Mouse (Mus musculus) heart, embryonic 15.5 days (tissue): Measurements from ENCODE around the gene Fbxo9. TPM values are rescaled to one million over a fixed set of nuclear protein-coding genes. Genes with fewer than 3 reads are reported as not detected.
"Not testable (repeated sequence)": the region's sequence is repeated elsewhere in the genome, so short reads cannot be mapped to it uniquely, and the experiment has no call there.

Source experiments
- ATAC-seq: fragments of 200-750 bp; cut with Nextera tagmentation; replicated peaks from 2 replicates; pipeline ENCODE4 v1.8.0; 2017; ENCODE audit warnings: low read depth, moderate TSS enrichment; ENCODE audit not compliant: insufficient number of reproducible peaks, insufficient read depth, low FRiP score
- H3K27ac ChIP-seq: fragments of 300-500 bp; sonication (generic); 2 replicates; pipeline ENCODE4 v1.5.1; 2015; ENCODE audit warnings: mild to moderate bottlenecking, inconsistent platforms
- H3K27me3 ChIP-seq: fragments of 300-500 bp; sonication (generic); 2 replicates; pipeline ENCODE4 v1.6.1; 2015; ENCODE audit warnings: inconsistent platforms
- H3K36me3 ChIP-seq: fragments of 300-500 bp; sonication (generic); 2 replicates; pipeline ENCODE4 v1.6.1; 2015; ENCODE audit warnings: mild to moderate bottlenecking, inconsistent platforms
- H3K4me1 ChIP-seq: fragments of 300-500 bp; sonication (generic); replicated peaks from 2 replicates; pipeline ENCODE4 v1.6.1; 2015; ENCODE audit warnings: inconsistent platforms
- H3K4me2 ChIP-seq: fragments of 300-500 bp; sonication (generic); 2 replicates; pipeline ENCODE4 v1.6.1; 2015; ENCODE audit warnings: inconsistent platforms, mild to moderate bottlenecking, moderate library complexity
- H3K4me3 ChIP-seq: fragments of 300-500 bp; sonication (generic); 2 replicates; pipeline ENCODE4 v1.5.1; 2015; ENCODE audit warnings: mild to moderate bottlenecking, inconsistent platforms
- H3K9ac ChIP-seq: fragments of 300-500 bp; sonication (generic); 2 replicates; pipeline ENCODE4 v1.6.1; 2015; ENCODE audit warnings: mild to moderate bottlenecking, inconsistent platforms
- H3K9me3 ChIP-seq: fragments of 300-500 bp; sonication (generic); replicated peaks from 2 replicates; pipeline ENCODE4 v1.6.1; 2016; ENCODE audit warnings: inconsistent platforms
- WGBS: fragments of 180-500 bp; shearing (Covaris S2); methylation state at CpG from one replicate; pipeline ENCODE4 v1.1.7; 2015; ENCODE audit warnings: mixed read lengths; 5-methylcytosine and 5-hydroxymethylcytosine counted together
- polyA plus RNA-seq: library from polyadenylated mRNA; unstranded; fragments of >200 nt; fragmentation: Nextera tagmentation; extraction: Ambion mirVana; gene quantifications from 2 replicates; pipeline ENCODE4 v1.2.1, GENCODE M21; 2015

The Fbxo9 gene
- polyA plus RNA-seq, 1 experiment from 2014 or later = 42.4 TPM

DNA sequence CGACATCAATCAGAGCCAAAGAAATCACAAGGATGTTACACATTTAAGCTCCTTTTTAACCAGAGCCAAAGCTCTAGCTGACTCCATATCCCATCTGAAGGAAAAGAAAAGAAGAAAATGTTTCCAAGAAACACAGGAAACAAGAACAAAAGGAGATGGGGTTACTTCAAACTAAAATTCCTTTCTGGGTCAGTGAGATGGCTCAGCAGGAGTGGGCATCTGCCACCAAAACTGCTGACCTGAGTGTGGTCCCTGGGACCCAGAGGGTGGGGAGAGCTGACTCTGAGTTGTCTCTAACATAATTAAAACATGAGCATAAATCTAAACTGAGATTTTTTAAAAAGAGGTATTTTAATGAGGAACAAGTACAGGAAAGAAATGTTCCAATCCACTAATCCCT is 19.0 kb downstream of the Fbxo9 start:
- peaks cover 14% of the 10 kb centered on the region for H3K4me1 ChIP-seq
- no peak overlapping the region for H3K4me2 ChIP-seq
- H3K27ac ChIP-seq = no peak overlapping the region
- no peaks in the 10 kb centered on the region for H3K9me3 ChIP-seq
- no peak for ATAC-seq
- WGBS = 87% methylated on average over 1 of the region's 1 CpGs
- no peak overlapping the region for H3K4me3 ChIP-seq
- H3K9ac ChIP-seq = no peak overlapping the region
- H3K27me3 ChIP-seq = no peaks in the 10 kb centered on the region
- H3K36me3 ChIP-seq = peaks cover 50% of the 10 kb centered on the region

DNA sequence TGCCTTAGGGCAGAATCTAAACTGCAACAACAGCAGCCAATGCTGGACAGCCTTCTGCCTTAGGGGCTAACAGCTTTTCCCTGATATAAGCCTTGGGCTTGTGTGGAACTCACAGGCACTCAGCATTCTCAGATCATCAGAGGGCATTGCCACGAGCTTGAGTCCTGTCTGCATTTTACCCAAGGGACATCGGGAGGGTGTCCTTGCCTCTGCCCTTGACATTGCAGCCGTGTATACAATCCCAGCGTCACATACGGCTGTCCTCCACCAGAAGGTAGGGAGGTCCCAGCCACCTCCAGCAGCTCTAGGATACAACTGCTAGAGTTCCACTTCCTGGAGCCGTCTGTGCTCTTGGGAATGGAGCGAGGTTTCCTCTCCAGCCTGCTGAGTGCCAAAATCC is 19.9 kb downstream of the Fbxo9 start:
- Histone ChIP-seq H3K4me1 (peaks cover 14% of the 10 kb centered on the region), H3K36me3 (peaks cover 55% of the 10 kb centered on the region), H3K4me3 (no peak overlapping the region), H3K9me3 (no peaks in the 10 kb centered on the region), H3K9ac (no peak overlapping the region), H3K27me3 (no peaks in the 10 kb centered on the region), H3K27ac (peak overlapping the region; percentile 75), H3K4me2 (no peak overlapping the region)
- ATAC-seq = peak; percentile 67
- 41% methylated on average over 7 of the region's 7 CpGs for WGBS

DNA sequence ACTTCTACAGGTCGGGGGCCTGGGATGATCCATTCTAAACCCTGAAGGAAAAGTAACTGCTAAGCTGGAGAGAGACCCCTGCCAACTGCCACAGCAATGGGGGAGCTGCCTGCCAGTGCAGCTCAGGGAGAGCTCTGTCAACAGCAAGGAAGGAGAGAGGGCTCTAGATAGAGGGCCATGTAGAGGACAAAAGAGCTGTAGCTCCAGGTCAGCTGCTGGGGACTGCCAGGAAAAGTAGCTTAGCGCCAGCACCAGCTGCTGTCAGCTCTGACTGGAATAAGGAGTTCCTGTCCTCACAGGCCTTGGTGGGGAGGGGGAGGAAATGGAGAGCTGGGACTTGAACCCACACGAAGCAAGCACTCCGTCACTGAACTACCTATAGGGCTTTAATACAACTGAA is 20.3 kb downstream of the Fbxo9 start:
- Histone ChIP-seq H3K4me3 (no peak overlapping the region), H3K9me3 (no peaks in the 10 kb centered on the region), H3K27me3 (no peaks in the 10 kb centered on the region), H3K36me3 (peaks cover 57% of the 10 kb centered on the region), H3K4me1 (peaks cover 14% of the 10 kb centered on the region), H3K9ac (no peak overlapping the region), H3K27ac (peak overlapping the region; percentile 75), H3K4me2 (no peak overlapping the region)
- WGBS = 54% methylated on average over 4 of the region's 4 CpGs
- ATAC-seq = peak; percentile 69; the same call in 1 of the 2 replicates

DNA sequence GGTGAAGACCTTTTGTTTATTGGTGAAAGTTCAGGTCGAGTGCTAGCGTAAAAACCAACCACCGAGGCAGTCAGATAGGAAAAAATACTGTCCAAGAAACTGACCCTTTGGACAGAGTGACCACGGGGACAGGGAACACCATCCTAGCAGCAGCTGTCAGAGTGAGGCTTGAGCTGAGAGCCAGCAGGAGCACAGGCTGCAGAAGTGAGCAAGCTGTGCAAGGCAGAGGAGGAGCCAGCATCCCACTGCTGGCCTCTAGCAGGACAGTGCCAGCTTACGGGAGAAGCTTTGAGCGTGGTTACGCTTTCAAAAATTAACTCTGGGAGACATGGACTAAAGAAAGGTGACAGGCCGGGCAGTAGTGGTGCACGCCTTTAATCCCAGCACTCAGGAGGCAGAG is 21.1 kb downstream of the Fbxo9 start:
- peaks cover 55% of the 10 kb centered on the region for H3K36me3 ChIP-seq
- ATAC-seq = no peak
- no peaks in the 10 kb centered on the region for H3K27me3 ChIP-seq
- H3K9me3 ChIP-seq = no peaks in the 10 kb centered on the region
- H3K4me2 ChIP-seq = no peak overlapping the region
- H3K9ac ChIP-seq = no peak overlapping the region
- peaks cover 14% of the 10 kb centered on the region for H3K4me1 ChIP-seq
- no peak overlapping the region for H3K4me3 ChIP-seq
- no peak overlapping the region for H3K27ac ChIP-seq
- 86% methylated on average over 9 of the region's 9 CpGs for WGBS

DNA sequence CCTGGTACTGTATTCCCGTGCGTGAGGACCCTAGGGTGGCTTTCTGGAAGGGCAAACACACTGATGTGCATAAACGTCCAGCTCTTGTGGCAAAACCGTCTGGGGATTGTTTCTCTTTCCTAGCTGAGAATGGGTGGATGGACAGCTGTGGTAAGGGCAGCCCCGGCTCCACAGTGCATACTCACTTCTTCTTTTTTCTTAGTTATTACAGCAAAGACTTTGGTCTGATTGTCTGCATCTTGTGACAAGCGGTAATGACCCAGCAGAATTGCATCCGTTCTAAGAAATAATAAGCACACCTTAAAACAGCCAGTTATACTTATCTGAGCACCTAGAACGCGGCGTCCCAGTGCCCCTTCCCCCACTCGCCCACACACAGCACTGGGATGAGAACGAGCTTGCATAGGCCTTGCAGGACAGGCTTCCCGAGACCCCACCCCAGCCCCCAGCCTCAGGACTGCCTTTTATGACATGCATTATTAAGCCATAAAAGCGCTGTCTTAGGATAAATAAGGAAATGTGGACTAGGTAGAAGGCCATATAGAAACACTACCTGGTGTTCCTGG is 23.1 kb downstream of the Fbxo9 start:
- H3K4me3 ChIP-seq = no peak overlapping the region
- 84% methylated on average over 14 of the region's 14 CpGs for WGBS
- no peak for ATAC-seq
- H3K4me1 ChIP-seq = peaks cover 14% of the 10 kb centered on the region
- no peak overlapping the region for H3K9ac ChIP-seq
- H3K36me3 ChIP-seq = peaks cover 54% of the 10 kb centered on the region
- no peaks in the 10 kb centered on the region for H3K9me3 ChIP-seq
- H3K4me2 ChIP-seq = no peak overlapping the region
- no peaks in the 10 kb centered on the region for H3K27me3 ChIP-seq
- no peak overlapping the region for H3K27ac ChIP-seq

DNA sequence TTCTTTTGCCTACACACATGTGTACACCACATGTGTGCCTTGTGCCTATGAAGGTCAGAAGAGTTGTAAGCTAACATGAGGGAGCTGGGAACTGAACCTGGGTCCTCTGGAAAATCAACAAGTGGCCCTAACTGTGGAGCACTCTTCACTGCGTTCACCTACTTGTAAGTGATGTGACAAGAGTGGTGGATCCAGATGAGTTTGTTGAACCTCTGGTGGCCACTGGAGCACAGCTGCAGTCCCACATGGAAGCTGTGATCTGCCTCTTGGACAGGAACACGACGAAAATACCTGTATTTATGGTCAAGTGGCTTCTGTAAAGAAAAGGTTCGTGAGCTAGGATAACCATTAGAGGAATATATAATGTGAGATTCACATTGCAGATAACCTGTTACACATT is 24.5 kb downstream of the Fbxo9 start:
- Histone ChIP-seq H3K36me3 (peaks cover 56% of the 10 kb centered on the region), H3K4me1 (peaks cover 11% of the 10 kb centered on the region), H3K9ac (no peak overlapping the region), H3K27ac (no peak overlapping the region), H3K9me3 (no peaks in the 10 kb centered on the region), H3K4me2 (no peak overlapping the region), H3K4me3 (no peak overlapping the region), H3K27me3 (no peaks in the 10 kb centered on the region)
- ATAC-seq = no peak
- WGBS = 86% methylated on average over 4 of the region's 4 CpGs

DNA sequence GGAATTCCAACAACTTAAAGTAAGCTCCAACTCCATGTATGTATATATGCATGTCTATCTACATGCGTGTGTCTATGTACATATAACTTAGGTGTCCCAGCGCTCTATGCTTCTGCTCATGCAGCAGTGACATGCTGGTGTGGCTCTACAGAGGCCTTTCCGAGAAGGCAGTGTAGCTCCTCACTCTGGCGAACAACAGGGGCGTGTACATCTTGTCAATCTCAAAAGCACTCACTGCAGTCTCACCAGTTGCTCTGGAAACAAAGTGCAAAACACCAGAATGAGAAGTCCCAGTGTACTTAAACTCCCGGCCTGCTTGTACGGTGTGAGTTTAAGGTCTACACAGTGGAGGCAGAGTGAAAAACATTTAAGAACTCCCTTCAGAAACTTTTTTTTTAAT is 27.0 kb downstream of the Fbxo9 start:
- no peak for ATAC-seq
- no peaks in the 10 kb centered on the region for H3K4me1 ChIP-seq
- H3K36me3 ChIP-seq = peaks cover 48% of the 10 kb centered on the region
- no peaks in the 10 kb centered on the region for H3K27me3 ChIP-seq
- no peak overlapping the region for H3K27ac ChIP-seq
- no peak overlapping the region for H3K4me2 ChIP-seq
- H3K9ac ChIP-seq = no peak overlapping the region
- H3K9me3 ChIP-seq = no peaks in the 10 kb centered on the region
- WGBS = 78% methylated on average over 7 of the region's 7 CpGs
- H3K4me3 ChIP-seq = no peak overlapping the region

GRCm38 (mm10) chr9:78078240-78078639 is 30.6 kb downstream of the Fbxo9 start:
- no peak for ATAC-seq
- WGBS = 21% methylated on average over 2 of the region's 2 CpGs
- H3K4me2 ChIP-seq = no peak overlapping the region
- no peaks in the 10 kb centered on the region for H3K27me3 ChIP-seq
- H3K27ac ChIP-seq = no peak overlapping the region
- no peaks in the 10 kb centered on the region for H3K9me3 ChIP-seq
- no peaks in the 10 kb centered on the region for H3K4me1 ChIP-seq
- H3K36me3 ChIP-seq = peaks cover 15% of the 10 kb centered on the region
- H3K4me3 ChIP-seq = no peak overlapping the region
- H3K9ac ChIP-seq = no peak overlapping the region

DNA sequence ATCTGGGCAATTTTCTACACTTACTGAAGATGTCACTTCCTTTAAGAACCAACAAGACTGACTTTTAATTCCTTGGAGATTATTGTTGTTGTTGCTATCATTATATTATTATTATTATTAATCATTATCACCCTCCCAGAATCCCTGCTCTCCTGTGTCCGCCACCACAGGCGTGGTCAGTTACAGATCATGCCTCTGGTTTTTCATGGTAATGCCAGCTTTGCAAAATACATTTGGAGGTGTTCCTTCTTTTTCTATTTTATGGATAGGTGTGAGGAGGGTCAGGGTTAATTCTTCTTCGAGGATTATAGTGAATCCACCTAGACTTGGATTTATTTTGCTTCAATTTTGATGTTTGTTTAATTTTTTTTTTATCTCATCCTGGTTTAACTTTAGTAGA is 33.6 kb downstream of the Fbxo9 start:
- ATAC-seq = no peak
- H3K27me3 ChIP-seq = no peaks in the 10 kb centered on the region
- H3K9ac ChIP-seq = no peak overlapping the region
- H3K9me3 ChIP-seq = no peaks in the 10 kb centered on the region
- no peak overlapping the region for H3K4me2 ChIP-seq
- H3K4me1 ChIP-seq = no peaks in the 10 kb centered on the region
- no peaks in the 10 kb centered on the region for H3K36me3 ChIP-seq
- H3K4me3 ChIP-seq = no peak overlapping the region
- WGBS = 84% methylated on average over 3 of the region's 3 CpGs
- no peak overlapping the region for H3K27ac ChIP-seq

GRCm38 (mm10) chr9:78073713-78074340 is 35.0 kb downstream of the Fbxo9 start:
- H3K4me3 ChIP-seq = no peak overlapping the region
- H3K4me1 ChIP-seq = no peaks in the 10 kb centered on the region
- H3K9me3 ChIP-seq = no peaks in the 10 kb centered on the region
- no peak overlapping the region for H3K4me2 ChIP-seq
- 85% methylated on average over 13 of the region's 13 CpGs for WGBS
- H3K27ac ChIP-seq = no peak overlapping the region
- no peaks in the 10 kb centered on the region for H3K27me3 ChIP-seq
- no peak for ATAC-seq
- H3K9ac ChIP-seq = no peak overlapping the region
- H3K36me3 ChIP-seq = no peaks in the 10 kb centered on the region

GRCm38 (mm10) chr9:78073291-78073690 is 35.6 kb downstream of the Fbxo9 start:
- not testable (repeated sequence) for ATAC-seq, H3K4me3 ChIP-seq, H3K36me3 ChIP-seq, H3K9me3 ChIP-seq, H3K4me1 ChIP-seq, H3K4me2 ChIP-seq, H3K9ac ChIP-seq, H3K27me3 ChIP-seq, H3K27ac ChIP-seq
- 84% methylated on average over 3 of the region's 3 CpGs for WGBS

GRCm38 (mm10) chr9:78071626-78072025 is 37.2 kb downstream of the Fbxo9 start:
- no peak overlapping the region for H3K4me2 ChIP-seq
- no peaks in the 10 kb centered on the region for H3K9me3 ChIP-seq
- no peak overlapping the region for H3K4me3 ChIP-seq
- H3K36me3 ChIP-seq = no peaks in the 10 kb centered on the region
- no peak for ATAC-seq
- WGBS = 77% methylated on average over 4 of the region's 4 CpGs
- no peaks in the 10 kb centered on the region for H3K4me1 ChIP-seq
- H3K27me3 ChIP-seq = no peaks in the 10 kb centered on the region
- H3K27ac ChIP-seq = no peak overlapping the region
- no peak overlapping the region for H3K9ac ChIP-seq
